Mouse (Mus musculus): ENCODE data around the gene Slc29a2. TPM values are rescaled to one million over a fixed set of nuclear protein-coding genes. Genes with fewer than 3 reads are reported as not detected.

The Slc29a2 gene
- polyA plus RNA-seq, 1 experiment from 2014 or later: 8.5 TPM

DNA sequence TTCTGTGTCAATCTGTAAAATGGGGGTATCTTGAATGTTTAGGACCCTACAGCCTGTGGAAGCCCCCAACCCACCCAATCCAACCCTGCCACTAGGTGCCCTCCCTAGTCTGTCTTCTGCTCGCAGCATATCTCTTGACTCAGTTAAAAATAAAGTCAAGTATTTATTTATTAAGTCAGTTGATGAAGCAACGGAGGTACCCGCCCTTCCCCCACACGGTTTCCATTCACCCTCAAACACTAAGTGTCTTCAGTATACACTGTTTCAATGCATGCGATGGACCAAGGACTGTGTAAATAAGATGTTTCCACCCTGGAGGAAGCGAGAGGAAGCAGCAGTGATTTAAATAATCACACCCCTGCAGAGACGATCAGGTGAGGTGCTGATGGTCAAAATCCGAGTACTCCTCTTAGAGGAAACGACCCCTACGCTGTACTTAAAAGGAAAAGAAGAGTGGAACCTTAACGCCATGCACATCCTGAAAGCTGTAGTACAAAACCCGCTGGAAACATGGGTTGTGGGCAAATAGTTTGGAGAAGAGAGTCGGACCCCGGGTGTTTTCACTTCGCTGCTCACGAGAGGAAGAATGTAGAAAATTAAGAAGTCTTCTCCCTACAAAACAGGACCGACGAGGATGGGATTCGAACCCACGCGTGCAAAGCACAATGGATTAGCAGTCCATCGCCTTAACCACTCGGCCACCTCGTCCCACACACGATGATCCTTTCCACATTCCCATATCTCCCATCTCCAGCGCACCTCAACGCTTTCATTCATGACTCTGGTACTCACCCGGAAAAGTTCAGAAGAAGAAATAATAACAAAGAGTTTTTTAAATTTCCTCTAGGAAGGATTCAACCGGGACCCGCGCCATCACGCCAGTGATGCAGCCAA lies 14.3 kb downstream of the Slc29a2 start:
- WGBS: 6% methylated on average over 32 of the region's 32 CpGs
- peaks cover 4% of the 10 kb centered on the region; the same call in 1 of the 2 replicates for H3K36me3 ChIP-seq (replicated peaks)
- H3K27ac ChIP-seq (replicated peaks): peak overlapping the region; percentile 95
- peaks cover 45% of the 10 kb centered on the region for H3K4me1 ChIP-seq
- H3K4me3 ChIP-seq: peak overlapping the region; percentile 95
- H3K27me3 ChIP-seq (replicated peaks; ENCODE audit: low read depth, poor library complexity, severe bottlenecking): peaks cover 7% of the 10 kb centered on the region; the same call in 1 of the 2 replicates
- peak; percentile 90 for DNase-seq (ENCODE audit: low spot score)
- H3K9me3 ChIP-seq: no peaks in the 10 kb centered on the region

DNA sequence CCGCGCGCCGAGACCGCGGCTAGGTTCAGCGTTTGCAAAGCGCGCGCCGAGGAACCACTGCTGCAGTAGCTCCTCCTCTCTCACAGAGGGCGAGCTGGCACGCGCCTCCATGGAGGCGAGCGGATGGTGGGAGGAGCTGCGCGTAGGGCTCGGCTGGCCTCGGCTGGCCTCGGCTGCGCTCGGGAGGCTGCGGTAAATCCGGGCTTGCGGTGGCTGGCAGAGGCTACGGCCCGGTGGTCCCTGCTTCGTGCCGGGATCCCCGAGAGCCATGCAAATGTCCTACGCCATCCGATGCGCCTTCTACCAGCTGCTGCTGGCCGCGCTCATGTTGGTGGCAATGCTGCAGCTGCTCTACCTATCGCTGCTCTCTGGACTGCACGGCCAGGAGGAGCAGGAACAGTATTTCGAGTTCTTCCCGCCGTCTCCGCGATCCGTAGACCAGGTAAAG lies 15.1 kb downstream of the Slc29a2 start, which contains the start of the genes B4gat1 and AC124502.3:
TSS of gene B4gat1 (plus strand) at position 118 of the 448 bp plus-strand sequence.
TSS of gene AC124502.3 (plus strand) at position 183 of the 448 bp plus-strand sequence.
- Histone ChIP-seq H3K9me3 (no peaks in the 10 kb centered on the region), H3K4me1 (peaks cover 45% of the 10 kb centered on the region)

DNA sequence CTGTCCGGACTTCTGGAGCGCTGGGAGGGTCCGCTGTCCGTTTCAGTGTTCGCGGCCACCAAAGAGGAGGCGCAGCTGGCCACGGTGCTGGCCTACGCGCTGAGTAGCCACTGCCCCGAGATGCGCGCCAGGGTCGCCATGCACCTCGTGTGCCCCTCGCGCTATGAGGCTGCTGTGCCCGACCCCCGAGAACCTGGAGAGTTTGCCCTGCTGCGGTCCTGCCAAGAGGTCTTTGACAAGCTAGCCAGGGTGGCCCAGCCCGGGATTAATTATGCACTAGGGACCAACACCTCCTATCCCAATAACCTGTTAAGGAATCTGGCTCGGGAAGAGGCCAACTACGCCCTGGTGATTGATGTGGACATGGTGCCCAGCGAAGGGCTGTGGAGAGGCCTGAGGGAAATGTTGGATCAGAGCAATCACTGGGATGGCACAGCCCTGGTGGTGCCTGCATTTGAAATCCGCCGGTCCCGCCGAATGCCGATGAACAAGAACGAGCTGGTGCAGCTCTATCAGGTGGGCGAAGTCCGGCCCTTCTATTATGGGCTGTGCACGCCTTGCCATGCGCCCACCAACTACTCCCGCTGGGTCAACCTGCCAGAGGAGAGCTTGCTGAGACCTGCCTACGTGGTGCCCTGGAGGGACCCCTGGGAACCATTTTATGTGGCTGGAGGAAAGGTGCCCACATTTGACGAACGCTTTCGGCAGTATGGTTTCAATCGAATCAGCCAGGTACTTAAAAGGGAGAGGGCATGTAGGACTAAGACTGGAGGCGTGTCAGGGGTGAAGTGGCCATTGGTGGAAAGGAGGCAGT lies 15.8 kb downstream of the Slc29a2 start:
- peaks cover 19% of the 10 kb centered on the region for H3K36me3 ChIP-seq (replicated peaks)
- H3K4me3 ChIP-seq: peak overlapping the region; percentile 95
- H3K27ac ChIP-seq (replicated peaks): peak overlapping the region; percentile 95
- DNase-seq (ENCODE audit: low spot score): peak; percentile 24
- H3K4me1 ChIP-seq: peaks cover 45% of the 10 kb centered on the region
- H3K27me3 ChIP-seq (replicated peaks; ENCODE audit: low read depth, poor library complexity, severe bottlenecking): peaks cover 7% of the 10 kb centered on the region; the same call in 1 of the 2 replicates
- no peaks in the 10 kb centered on the region for H3K9me3 ChIP-seq
- WGBS: 15% methylated on average over 41 of the region's 41 CpGs

More for the DNA sequence above, 15.1 kb downstream of the Slc29a2 start, which contains the start of the genes B4gat1 and AC124502.3:
- WGBS: under 1% methylated on average over 44 of the region's 44 CpGs
- H3K4me3 ChIP-seq: peak within 1 kb of the TSS; percentile 95
- peak within 1 kb of the TSS; percentile 95 for H3K27ac ChIP-seq (replicated peaks)
- H3K27me3 ChIP-seq (replicated peaks; ENCODE audit: low read depth, poor library complexity, severe bottlenecking): peaks cover 7% of the 10 kb centered on the region; the same call in 1 of the 2 replicates
- DNase-seq (ENCODE audit: low spot score): peak; percentile 94
- peaks cover 12% of the 10 kb centered on the region for H3K36me3 ChIP-seq (replicated peaks)

DNA sequence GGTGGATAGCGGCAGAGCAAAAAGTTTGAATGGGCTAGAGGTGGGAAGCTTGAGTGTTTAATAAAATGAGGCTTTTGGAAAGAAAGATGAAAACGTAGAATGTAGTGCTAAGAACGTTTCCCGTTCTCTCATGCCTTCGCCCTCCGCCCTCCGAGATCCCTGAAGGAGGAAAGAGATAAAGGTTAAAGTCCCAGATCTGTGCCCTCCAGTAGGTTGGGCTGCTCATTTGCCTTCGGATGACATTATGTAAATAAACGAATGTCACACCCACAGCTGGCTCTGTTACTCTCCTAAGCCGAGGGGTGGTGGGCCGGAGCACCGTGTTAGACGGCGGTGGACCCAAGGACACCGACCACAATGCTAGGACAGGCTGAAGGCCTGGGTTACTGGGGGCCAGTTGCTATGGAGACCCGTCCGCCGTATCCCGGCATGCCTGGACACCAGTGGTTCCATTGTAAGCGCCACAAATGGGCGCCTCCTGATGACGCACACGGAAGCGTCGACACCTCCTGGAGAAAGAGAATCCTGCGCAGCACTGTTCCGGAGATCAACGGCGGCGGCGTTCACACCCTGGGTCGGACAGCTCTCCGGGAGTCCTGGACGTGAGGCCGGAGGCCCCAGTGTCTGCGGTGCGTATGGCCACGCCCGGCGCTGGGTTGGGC lies 17.3 kb downstream of the Slc29a2 start, which contains the start of gene Brms1:
TSS of gene Brms1 (plus strand) at position 493 of the 662 bp plus-strand sequence.
- Histone ChIP-seq H3K9me3 (no peaks in the 10 kb centered on the region), H3K4me1 (peaks cover 45% of the 10 kb centered on the region), H3K4me3 (peak within 1 kb of the TSS; percentile 95), H3K27me3 (replicated peaks; ENCODE audit: low read depth, poor library complexity, severe bottlenecking) (peaks cover 7% of the 10 kb centered on the region; the same call in 1 of the 2 replicates), H3K27ac (replicated peaks) (peak within 1 kb of the TSS; percentile 81), H3K36me3 (replicated peaks) (peaks cover 31% of the 10 kb centered on the region)
- WGBS: 9% methylated on average over 40 of the region's 40 CpGs
- peak; percentile 94 for DNase-seq (ENCODE audit: low spot score)

DNA sequence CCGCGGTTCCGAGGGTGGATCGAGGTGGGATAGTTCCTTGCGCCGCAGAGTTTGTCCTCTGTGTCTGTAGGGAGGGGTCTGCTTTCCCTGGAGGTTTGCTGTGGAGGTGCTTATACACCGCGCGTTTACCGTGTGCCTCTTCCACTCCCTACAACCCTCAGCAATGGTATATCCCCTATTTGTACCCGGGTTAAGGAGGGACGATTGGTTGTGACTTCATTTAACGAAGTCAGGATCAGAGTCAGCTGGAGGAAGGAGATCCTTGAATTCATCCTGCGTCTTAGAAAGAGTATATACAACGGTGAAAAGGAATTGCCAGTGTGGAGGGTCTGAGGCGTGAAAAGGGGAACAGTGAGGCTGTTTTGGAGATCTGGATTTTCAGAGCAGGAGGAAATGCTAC lies 17.9 kb downstream of the Slc29a2 start:
- no peaks in the 10 kb centered on the region for H3K9me3 ChIP-seq
- H3K27me3 ChIP-seq (replicated peaks; ENCODE audit: low read depth, poor library complexity, severe bottlenecking): peaks cover 7% of the 10 kb centered on the region; the same call in 1 of the 2 replicates
- peaks cover 45% of the 10 kb centered on the region for H3K4me1 ChIP-seq
- WGBS: 3% methylated on average over 16 of the region's 16 CpGs
- DNase-seq (ENCODE audit: low spot score): no peak
- H3K36me3 ChIP-seq (replicated peaks): peaks cover 37% of the 10 kb centered on the region
- peak overlapping the region; percentile 95 for H3K4me3 ChIP-seq
- peak overlapping the region; percentile 81 for H3K27ac ChIP-seq (replicated peaks)

DNA sequence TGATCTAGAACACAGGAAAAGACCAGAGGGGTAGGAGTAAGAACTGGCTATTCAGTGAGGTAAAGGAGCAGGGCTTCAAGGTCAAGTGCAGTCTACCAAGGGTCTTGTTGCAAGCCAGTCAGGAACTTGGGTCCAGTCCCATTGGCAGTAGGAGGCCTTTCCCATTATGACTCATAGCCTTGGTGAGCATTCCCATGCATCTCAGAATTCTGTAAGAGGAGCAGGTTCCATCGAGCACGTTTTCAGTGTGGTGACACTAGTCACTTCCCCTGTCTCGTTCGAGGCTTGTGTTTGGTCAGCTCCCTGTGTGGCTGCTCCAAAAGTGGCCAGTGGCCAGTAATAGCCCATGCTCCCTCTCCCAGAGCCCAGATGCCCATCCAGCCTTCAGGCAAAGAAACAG lies 21.9 kb downstream of the Slc29a2 start:
- Histone ChIP-seq H3K4me1 (peaks cover 34% of the 10 kb centered on the region), H3K4me3 (no peak overlapping the region), H3K27ac (replicated peaks) (no peak overlapping the region), H3K9me3 (no peaks in the 10 kb centered on the region), H3K27me3 (replicated peaks; ENCODE audit: low read depth, poor library complexity, severe bottlenecking) (peaks cover 8% of the 10 kb centered on the region), H3K36me3 (replicated peaks) (peaks cover 69% of the 10 kb centered on the region)
- no peak for DNase-seq (ENCODE audit: low spot score)
- 75% methylated on average over 4 of the region's 4 CpGs for WGBS

DNA sequence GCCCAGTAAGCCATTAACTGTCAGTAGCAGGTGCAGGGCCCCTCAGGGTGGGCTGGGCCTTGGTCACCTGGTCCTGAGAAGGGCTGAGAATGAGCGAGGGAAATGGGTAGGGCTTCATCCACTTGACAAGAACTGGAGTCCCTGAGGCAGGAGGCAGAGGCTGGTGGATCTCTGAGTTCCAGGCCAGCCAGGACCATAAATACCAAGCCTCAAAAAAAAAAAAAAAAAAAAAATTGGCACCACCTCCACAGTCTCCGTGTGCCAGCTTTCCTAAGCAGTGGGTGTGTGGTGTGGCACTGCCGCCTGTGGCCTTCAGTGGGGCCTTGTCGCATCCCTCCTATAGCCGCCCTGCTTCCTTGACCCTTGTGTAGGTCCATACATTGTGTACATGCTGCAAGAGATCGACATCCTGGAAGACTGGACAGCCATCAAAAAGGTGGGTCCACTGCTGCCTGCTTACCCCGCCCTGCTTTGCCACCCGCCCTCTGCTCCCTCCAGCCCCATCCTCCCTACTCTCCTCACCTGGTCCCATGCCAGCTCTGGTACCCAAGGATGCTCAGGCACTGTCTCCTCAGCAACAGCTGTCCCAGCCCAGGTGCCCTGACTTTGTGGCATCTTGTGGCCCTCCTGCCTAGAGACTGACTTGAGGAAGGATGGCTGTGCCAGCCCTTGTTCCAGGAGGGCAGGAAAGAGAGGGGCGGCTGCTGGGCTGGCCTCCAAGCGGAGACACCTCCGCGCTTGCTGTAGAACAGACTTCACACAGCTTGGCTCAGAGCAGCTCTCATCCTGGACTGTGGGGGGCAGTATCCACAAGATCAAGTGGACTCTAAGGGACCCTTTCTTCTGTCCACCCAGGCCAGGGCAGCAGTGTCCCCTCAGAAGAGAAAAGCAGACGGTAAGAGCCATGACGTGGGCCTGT lies 24.7 kb downstream of the Slc29a2 start:
- Histone ChIP-seq H3K27me3 (replicated peaks; ENCODE audit: low read depth, poor library complexity, severe bottlenecking) (peaks cover 37% of the 10 kb centered on the region), H3K4me1 (peaks cover 36% of the 10 kb centered on the region), H3K9me3 (no peaks in the 10 kb centered on the region), H3K36me3 (replicated peaks) (peaks cover 62% of the 10 kb centered on the region), H3K4me3 (peak overlapping the region; percentile 21; the same call in 1 of the 2 replicates), H3K27ac (replicated peaks) (no peak overlapping the region)
- WGBS: 87% methylated on average over 14 of the region's 14 CpGs
- DNase-seq (ENCODE audit: low spot score): no peak

DNA sequence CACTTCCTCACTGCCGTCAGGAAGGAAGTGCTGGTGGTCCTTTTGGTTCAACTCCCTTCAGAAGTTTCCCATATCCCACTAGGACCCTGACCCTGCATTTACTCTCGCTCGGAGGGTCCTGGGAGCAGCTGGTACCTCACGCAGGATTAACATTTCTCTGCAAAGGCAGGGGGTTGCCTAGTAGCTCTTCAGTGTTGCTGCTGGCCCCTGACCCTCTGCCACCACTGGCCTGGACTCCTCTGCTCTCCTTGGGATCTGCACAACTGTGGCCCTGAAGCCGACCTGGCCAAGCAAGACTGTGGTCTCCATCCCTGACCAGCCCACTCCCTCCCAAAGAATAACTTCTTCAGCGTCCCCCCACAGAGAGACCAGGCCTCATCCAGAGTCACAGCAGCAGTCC lies 25.7 kb downstream of the Slc29a2 start:
- H3K4me3 ChIP-seq: no peak overlapping the region
- WGBS: 79% methylated on average over 6 of the region's 6 CpGs
- H3K36me3 ChIP-seq (replicated peaks): peaks cover 54% of the 10 kb centered on the region
- H3K27me3 ChIP-seq (replicated peaks; ENCODE audit: low read depth, poor library complexity, severe bottlenecking): peaks cover 46% of the 10 kb centered on the region
- H3K9me3 ChIP-seq: no peaks in the 10 kb centered on the region
- H3K27ac ChIP-seq (replicated peaks): no peak overlapping the region
- DNase-seq (ENCODE audit: low spot score): no peak
- H3K4me1 ChIP-seq: peaks cover 36% of the 10 kb centered on the region

DNA sequence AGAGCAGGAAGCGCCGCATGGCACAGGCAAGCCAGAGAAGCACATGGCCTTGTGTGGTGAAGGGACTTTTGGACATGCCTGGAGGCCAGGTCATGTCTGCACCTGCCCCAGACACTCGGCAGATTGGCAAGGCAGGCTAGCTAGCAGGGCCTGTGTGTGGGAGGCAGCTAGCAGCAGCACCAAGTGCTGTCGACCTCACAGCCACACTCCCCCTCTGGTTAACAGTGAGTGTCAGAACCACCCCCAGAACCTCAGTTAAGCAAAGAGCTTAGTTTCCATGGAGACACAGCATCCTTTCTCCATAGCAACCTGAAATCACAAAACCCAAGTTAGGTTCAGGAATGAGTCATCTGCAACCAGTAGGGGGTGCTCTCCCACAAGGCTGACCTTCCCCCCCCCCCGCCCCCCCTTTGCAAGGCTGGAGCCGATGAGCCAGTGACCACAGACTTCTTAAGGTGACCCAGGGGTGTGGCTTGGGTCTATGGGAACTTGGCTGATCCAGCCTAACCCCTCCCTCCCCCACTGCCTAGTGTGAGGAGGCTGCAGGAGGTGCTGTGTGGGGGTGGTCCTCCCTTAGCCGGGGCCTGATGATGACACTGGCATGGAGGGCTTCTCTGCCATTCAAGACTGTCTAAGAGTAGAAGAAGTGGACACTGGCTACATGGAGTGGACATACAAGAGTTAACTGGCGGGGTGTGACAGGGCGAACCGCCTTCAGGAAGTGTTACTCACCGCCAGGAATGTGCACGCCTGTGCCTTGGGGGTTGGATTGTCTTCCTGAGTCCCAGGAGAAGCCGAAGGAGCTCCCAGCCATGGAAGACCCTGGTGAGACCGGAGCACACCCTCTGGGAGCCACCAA lies 26.6 kb downstream of the Slc29a2 start, which contains the start of gene Rin1:
TSS of gene Rin1 (plus strand) at position 435 of the 859 bp plus-strand sequence.
- WGBS: 12% methylated on average over 14 of the region's 14 CpGs
- no peaks in the 10 kb centered on the region for H3K9me3 ChIP-seq

DNA sequence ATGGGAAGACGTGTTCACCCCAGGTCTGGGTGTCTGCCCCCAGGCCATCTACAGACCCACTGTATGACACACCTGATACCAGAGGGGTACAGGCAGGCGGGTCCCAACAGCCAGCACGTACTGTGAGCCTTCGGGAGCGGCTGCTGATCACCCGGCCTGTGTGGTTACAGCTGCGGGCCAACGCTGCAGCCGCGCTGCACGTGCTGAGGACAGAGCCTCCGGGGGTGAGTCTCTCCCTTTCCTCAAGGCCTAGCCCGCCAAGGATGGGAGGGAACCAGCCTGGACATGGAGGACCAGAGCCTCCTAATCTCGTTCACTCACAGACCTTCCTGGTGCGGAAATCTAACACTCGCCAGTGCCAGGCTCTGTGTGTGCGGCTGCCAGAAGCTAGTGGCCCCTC lies 27.4 kb downstream of the Slc29a2 start:
- peak overlapping the region; percentile 44 for H3K4me3 ChIP-seq
- H3K9me3 ChIP-seq: no peaks in the 10 kb centered on the region
- peaks cover 36% of the 10 kb centered on the region for H3K4me1 ChIP-seq
- H3K27me3 ChIP-seq (replicated peaks; ENCODE audit: low read depth, poor library complexity, severe bottlenecking): peaks cover 56% of the 10 kb centered on the region
- WGBS: 4% methylated on average over 17 of the region's 17 CpGs
- DNase-seq (ENCODE audit: low spot score): peak; percentile 52
- H3K36me3 ChIP-seq (replicated peaks): peaks cover 41% of the 10 kb centered on the region
- peak overlapping the region; percentile 67 for H3K27ac ChIP-seq (replicated peaks)

More for the DNA sequence above, 26.6 kb downstream of the Slc29a2 start, which contains the start of gene Rin1:
- H3K36me3 ChIP-seq (replicated peaks): peaks cover 49% of the 10 kb centered on the region
- peaks cover 54% of the 10 kb centered on the region for H3K27me3 ChIP-seq (replicated peaks; ENCODE audit: low read depth, poor library complexity, severe bottlenecking)
- peak; percentile 76 for DNase-seq (ENCODE audit: low spot score)
- H3K27ac ChIP-seq (replicated peaks): peak within 1 kb of the TSS; percentile 67
- H3K4me1 ChIP-seq: peaks cover 36% of the 10 kb centered on the region
- H3K4me3 ChIP-seq: peak within 1 kb of the TSS; percentile 44

All from embryonic facial prominence, embryonic 10.5 days (tissue).